Mouse (Mus musculus): ENCODE results near the gene Aipl1. TPM values are rescaled to one million over a fixed set of nuclear protein-coding genes. Genes with fewer than 3 reads are reported as not detected.
A peak's percentile ranks its signal among the peaks of the same experiment; 100 is the strongest.
"Not testable (repeated sequence)": the region's sequence is repeated elsewhere in the genome, so short reads cannot be mapped to it uniquely, and the experiment has no call there.

Gene Aipl1
- polyA plus RNA-seq, 1 experiment = 0.89 TPM

GRCm38 (mm10) chr11:72000194-72000593, 37.1 kb downstream of the Aipl1 start:
- TF ChIP-seq POLR2A (IDR thresholded peaks at IDR 0.05; ENCODE audit: control insufficient read depth, extremely low read depth, insufficient read depth, low read length, poor library complexity) (no peak), CTCF (IDR thresholded peaks at IDR 0.05; ENCODE audit: borderline replicate concordance, control insufficient read depth, extremely low read depth, insufficient read depth, low read length, poor library complexity) (no peak)
- 50% methylated on average over 6 of the region's 6 CpGs for WGBS

DNA sequence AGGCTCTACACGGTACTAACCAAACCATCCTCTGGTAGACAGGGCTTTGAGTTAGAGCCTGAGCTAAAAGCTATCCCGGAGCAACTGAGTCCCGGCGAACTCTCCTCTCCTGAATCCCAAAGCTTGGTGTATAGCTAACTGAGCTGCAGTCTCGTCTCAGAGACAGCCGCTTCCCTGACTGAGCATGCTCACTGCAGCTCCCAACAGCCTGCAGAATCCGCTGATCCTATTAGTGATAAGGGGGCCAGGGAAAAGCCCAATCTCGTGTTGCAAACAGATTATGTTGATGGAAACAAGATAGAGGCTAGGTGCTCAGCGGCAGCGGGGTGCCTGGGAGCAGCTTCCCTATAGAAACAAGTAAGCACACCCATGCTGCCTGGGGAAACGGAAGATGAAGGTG, 40.5 kb downstream of the Aipl1 start:
- no peak for TF ChIP-seq CTCF (IDR thresholded peaks at IDR 0.05; ENCODE audit: borderline replicate concordance, control insufficient read depth, extremely low read depth, insufficient read depth, low read length, poor library complexity)
- no peak for TF ChIP-seq POLR2A (IDR thresholded peaks at IDR 0.05; ENCODE audit: control insufficient read depth, extremely low read depth, insufficient read depth, low read length, poor library complexity)
- H3K27ac ChIP-seq (ENCODE audit: control insufficient read depth, insufficient read depth, low read length) = no peak overlapping the region
- H3K4me3 ChIP-seq (ENCODE audit: control insufficient read depth, insufficient read depth, low read length) = no peak overlapping the region
- H3K4me1 ChIP-seq (replicated peaks; ENCODE audit: control insufficient read depth, insufficient read depth, low read length) = peaks cover 21% of the 10 kb centered on the region
- no peak for DNase-seq
- H3K27me3 ChIP-seq (ENCODE audit: control insufficient read depth, insufficient read depth, low read length) = no peaks in the 10 kb centered on the region
- no peaks in the 10 kb centered on the region for H3K36me3 ChIP-seq (ENCODE audit: control insufficient read depth, insufficient read depth, low read length)
- WGBS = 78% methylated on average over 11 of the region's 11 CpGs

More at GRCm38 (mm10) chr11:72000194-72000593, 37.1 kb downstream of the Aipl1 start:
- DNase-seq = no peak
- Histone ChIP-seq H3K36me3 (ENCODE audit: control insufficient read depth, insufficient read depth, low read length) (no peaks in the 10 kb centered on the region), H3K4me3 (ENCODE audit: control insufficient read depth, insufficient read depth, low read length) (no peak overlapping the region), H3K4me1 (replicated peaks; ENCODE audit: control insufficient read depth, insufficient read depth, low read length) (peaks cover 30% of the 10 kb centered on the region), H3K27ac (ENCODE audit: control insufficient read depth, insufficient read depth, low read length) (no peak overlapping the region), H3K27me3 (ENCODE audit: control insufficient read depth, insufficient read depth, low read length) (no peaks in the 10 kb centered on the region)

GRCm38 (mm10) chr11:71995968-71996511, 41.3 kb downstream of the Aipl1 start:
- H3K4me3 ChIP-seq (ENCODE audit: control insufficient read depth, insufficient read depth, low read length) = 0 out of 2 replicates have a peak overlapping the region, but pooled peaks have one; percentile 12
- H3K4me1 ChIP-seq (replicated peaks; ENCODE audit: control insufficient read depth, insufficient read depth, low read length) = peaks cover 21% of the 10 kb centered on the region
- no peaks in the 10 kb centered on the region for H3K27me3 ChIP-seq (ENCODE audit: control insufficient read depth, insufficient read depth, low read length)
- peak overlapping the region; percentile 83 for H3K27ac ChIP-seq (ENCODE audit: control insufficient read depth, insufficient read depth, low read length)
- peak; percentile 24 for DNase-seq
- 1% methylated on average over 9 of the region's 9 CpGs for WGBS
- H3K36me3 ChIP-seq (ENCODE audit: control insufficient read depth, insufficient read depth, low read length) = no peaks in the 10 kb centered on the region
- TF ChIP-seq POLR2A (IDR thresholded peaks at IDR 0.05; ENCODE audit: control insufficient read depth, extremely low read depth, insufficient read depth, low read length, poor library complexity) (no peak), CTCF (IDR thresholded peaks at IDR 0.05; ENCODE audit: borderline replicate concordance, control insufficient read depth, extremely low read depth, insufficient read depth, low read length, poor library complexity) (0 out of 2 replicates have a peak, but pooled peaks have one; percentile 24)

DNA sequence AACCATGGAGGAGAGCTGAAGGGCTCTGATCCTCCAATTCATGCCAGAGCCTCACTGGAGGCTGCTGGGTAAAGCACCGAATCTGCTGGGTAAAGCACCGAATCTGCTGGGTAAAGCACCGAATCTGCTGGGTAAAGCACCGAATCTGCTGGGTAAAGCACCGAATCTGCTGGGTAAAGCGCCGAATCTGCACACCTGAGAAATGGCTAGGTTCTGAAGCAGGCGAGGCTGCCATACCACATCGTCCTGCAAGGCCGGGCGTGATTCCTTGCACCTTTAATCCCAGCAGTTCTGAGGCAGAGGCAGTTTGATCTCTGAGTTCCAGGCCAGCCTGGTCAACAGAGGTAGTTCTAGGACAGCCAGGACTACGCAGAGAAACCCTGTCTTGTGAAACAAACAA, 44.9 kb downstream of the Aipl1 start:
- WGBS = 94% methylated on average over 12 of the region's 12 CpGs
- no peaks in the 10 kb centered on the region for H3K36me3 ChIP-seq (ENCODE audit: control insufficient read depth, insufficient read depth, low read length)
- H3K27ac ChIP-seq (ENCODE audit: control insufficient read depth, insufficient read depth, low read length) = no peak overlapping the region
- TF ChIP-seq CTCF (IDR thresholded peaks at IDR 0.05; ENCODE audit: borderline replicate concordance, control insufficient read depth, extremely low read depth, insufficient read depth, low read length, poor library complexity) (no peak), POLR2A (IDR thresholded peaks at IDR 0.05; ENCODE audit: control insufficient read depth, extremely low read depth, insufficient read depth, low read length, poor library complexity) (no peak)
- no peaks in the 10 kb centered on the region for H3K27me3 ChIP-seq (ENCODE audit: control insufficient read depth, insufficient read depth, low read length)
- peaks cover 14% of the 10 kb centered on the region for H3K4me1 ChIP-seq (replicated peaks; ENCODE audit: control insufficient read depth, insufficient read depth, low read length)
- no peak for DNase-seq
- no peak overlapping the region for H3K4me3 ChIP-seq (ENCODE audit: control insufficient read depth, insufficient read depth, low read length)

DNA sequence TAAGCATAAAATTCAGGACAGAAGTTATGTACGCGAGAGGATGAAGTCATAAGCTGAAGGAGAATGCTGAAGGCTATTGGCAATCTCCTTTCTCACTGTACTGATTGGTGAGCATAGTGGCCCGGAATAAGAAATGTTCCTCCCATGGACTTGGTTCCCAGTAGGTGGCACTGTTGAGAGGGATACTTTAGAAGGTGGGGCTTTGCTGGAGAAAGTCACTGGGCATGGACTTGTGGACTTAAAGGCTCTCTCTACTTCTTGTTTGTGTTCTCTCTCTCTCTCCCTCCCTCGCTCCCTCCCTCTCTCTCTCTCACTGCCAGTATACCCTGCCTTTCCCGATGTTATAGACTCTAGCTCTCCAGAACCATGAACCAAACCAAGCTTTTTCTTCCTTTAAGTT, 45.8 kb downstream of the Aipl1 start:
- Histone ChIP-seq H3K4me1 (replicated peaks; ENCODE audit: control insufficient read depth, insufficient read depth, low read length) (peaks cover 10% of the 10 kb centered on the region), H3K27ac (ENCODE audit: control insufficient read depth, insufficient read depth, low read length) (no peak overlapping the region), H3K27me3 (ENCODE audit: control insufficient read depth, insufficient read depth, low read length) (no peaks in the 10 kb centered on the region), H3K4me3 (ENCODE audit: control insufficient read depth, insufficient read depth, low read length) (no peak overlapping the region), H3K36me3 (ENCODE audit: control insufficient read depth, insufficient read depth, low read length) (no peaks in the 10 kb centered on the region)
- 12% methylated on average over 5 of the region's 5 CpGs for WGBS
- DNase-seq = peak; percentile 36
- TF ChIP-seq POLR2A (IDR thresholded peaks at IDR 0.05; ENCODE audit: control insufficient read depth, extremely low read depth, insufficient read depth, low read length, poor library complexity) (no peak), CTCF (IDR thresholded peaks at IDR 0.05; ENCODE audit: borderline replicate concordance, control insufficient read depth, extremely low read depth, insufficient read depth, low read length, poor library complexity) (no peak)

GRCm38 (mm10) chr11:71989407-71989806, 47.9 kb downstream of the Aipl1 start:
- H3K27ac ChIP-seq (ENCODE audit: control insufficient read depth, insufficient read depth, low read length); DNase-seq; H3K4me1 ChIP-seq (replicated peaks; ENCODE audit: control insufficient read depth, insufficient read depth, low read length); H3K4me3 ChIP-seq (ENCODE audit: control insufficient read depth, insufficient read depth, low read length); H3K27me3 ChIP-seq (ENCODE audit: control insufficient read depth, insufficient read depth, low read length); H3K36me3 ChIP-seq (ENCODE audit: control insufficient read depth, insufficient read depth, low read length): not testable (repeated sequence)
- WGBS = 75% methylated on average over 5 of the region's 5 CpGs
